Mouse (Mus musculus) lung, adult 2 months (tissue): ENCODE results near the gene Ceacam20. TPM values are rescaled to one million over a fixed set of nuclear protein-coding genes. Genes with fewer than 3 reads are reported as not detected.
"Not testable (repeated sequence)": the region's sequence is repeated elsewhere in the genome, so short reads cannot be mapped to it uniquely, and the experiment has no call there.

Experiments used
- DNase-seq: peaks from one replicate; pipeline ENCODE4 v3.0.0; 2022
- H3K4me1 ChIP-seq: fragments of 200-500 bp; 2 replicates; pipeline ENCODE4 v1.6.1; 2011; ENCODE audit warnings: low read length; ENCODE audit not compliant: control insufficient read depth, insufficient read depth
- H3K4me3 ChIP-seq: fragments of 200-500 bp; replicated peaks from 2 replicates; pipeline ENCODE3; 2011; ENCODE audit warnings: low read depth, mild to moderate bottlenecking, control low read depth, low read length; ENCODE audit errors: extremely low read depth
- CTCF ChIP-seq: fragments of 200-500 bp; IDR thresholded peaks from 2 replicates; pipeline ENCODE4 v1.5.1; 2011; ENCODE audit warnings: mild to moderate bottlenecking, low read length, control low read depth; ENCODE audit not compliant: insufficient read depth
- POLR2A ChIP-seq: fragments of 200-500 bp; IDR thresholded peaks from 2 replicates; pipeline ENCODE4 v1.6.1; 2011; ENCODE audit warnings: low read depth, mild to moderate bottlenecking, control low read depth, low read length, borderline replicate concordance; ENCODE audit errors: extremely low read depth
- WGBS: fragments of 180-500 bp; shearing (Covaris S2); methylation state at CpG from one replicate; pipeline ENCODE4 v1.1.7; 2018; 5-methylcytosine and 5-hydroxymethylcytosine counted together
- polyA plus RNA-seq: library from polyadenylated mRNA; depleted of rRNA; stranded (reverse); fragments of >200 nt; gene quantifications from 2 replicates; pipeline ENCODE4 v1.2.3, GENCODE M21; 2012; rRNA removed

Ceacam20 gene
- polyA plus RNA-seq, 1 experiment: 0.06 TPM

- 63% methylated on average over 3 of the region's 3 CpGs for WGBS
- no peak for DNase-seq
- H3K4me3 ChIP-seq: no peak overlapping the region
- H3K4me1 ChIP-seq: no peaks in the 10 kb centered on the region
- TF ChIP-seq CTCF (no peak), POLR2A (no peak)
These were observed 3.9 kb downstream of the Ceacam20 start for GRCm38 (mm10) chr7:19969106-19969505.

DNA sequence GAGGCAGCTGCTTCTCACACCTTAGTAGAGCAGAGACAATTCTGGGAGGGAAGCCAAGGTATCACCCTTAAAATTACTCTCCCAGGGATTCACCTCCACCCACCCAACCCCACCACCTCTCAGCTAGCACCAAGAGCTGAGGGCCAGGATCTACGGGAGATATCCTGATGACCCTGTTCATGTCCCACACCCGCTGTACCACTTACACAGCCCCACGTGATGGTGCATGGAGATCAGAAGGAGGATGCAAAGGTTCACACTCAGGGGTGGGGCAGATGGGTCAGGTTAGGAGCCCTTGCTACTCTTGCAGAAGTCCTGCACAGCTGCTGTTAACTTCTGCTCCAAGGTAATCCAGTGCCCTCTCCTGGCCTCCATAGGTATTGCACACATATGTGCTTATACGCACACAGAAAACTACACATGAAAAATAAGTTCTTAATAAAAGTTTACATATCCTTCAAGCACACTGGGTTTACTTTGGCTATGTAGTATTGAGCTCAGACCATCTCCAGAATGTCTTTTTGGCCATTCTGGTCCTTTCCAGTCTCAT, 4.4 kb downstream of the Ceacam20 start:
- H3K4me1 ChIP-seq: no peaks in the 10 kb centered on the region
- TF ChIP-seq CTCF (no peak), POLR2A (no peak)
- WGBS: 90% methylated on average over 4 of the region's 4 CpGs
- no peak overlapping the region for H3K4me3 ChIP-seq
- DNase-seq: no peak

DNA sequence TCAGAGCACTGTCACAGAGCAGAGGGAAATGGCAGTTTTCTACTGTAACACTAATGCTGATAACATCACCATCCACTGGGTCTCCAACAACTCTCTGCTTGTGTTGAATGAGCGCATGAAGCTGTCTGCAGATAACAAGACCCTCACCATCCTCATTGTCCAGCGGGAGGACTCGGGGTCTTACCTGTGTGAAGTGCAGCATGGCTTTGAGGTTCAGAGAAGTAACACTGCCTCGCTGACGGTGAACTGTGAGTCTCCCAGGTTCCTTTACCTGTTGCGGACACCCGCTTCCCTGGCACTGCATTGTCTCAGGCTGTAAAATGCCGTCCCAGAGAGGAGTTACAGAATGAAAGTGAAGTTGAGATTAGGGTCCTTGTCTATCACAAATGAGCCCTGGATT, 5.0 kb downstream of the Ceacam20 start:
- 89% methylated on average over 8 of the region's 8 CpGs for WGBS
- no peak for DNase-seq
- no peak overlapping the region for H3K4me3 ChIP-seq
- H3K4me1 ChIP-seq: no peaks in the 10 kb centered on the region
- TF ChIP-seq CTCF (no peak), POLR2A (no peak)

DNA sequence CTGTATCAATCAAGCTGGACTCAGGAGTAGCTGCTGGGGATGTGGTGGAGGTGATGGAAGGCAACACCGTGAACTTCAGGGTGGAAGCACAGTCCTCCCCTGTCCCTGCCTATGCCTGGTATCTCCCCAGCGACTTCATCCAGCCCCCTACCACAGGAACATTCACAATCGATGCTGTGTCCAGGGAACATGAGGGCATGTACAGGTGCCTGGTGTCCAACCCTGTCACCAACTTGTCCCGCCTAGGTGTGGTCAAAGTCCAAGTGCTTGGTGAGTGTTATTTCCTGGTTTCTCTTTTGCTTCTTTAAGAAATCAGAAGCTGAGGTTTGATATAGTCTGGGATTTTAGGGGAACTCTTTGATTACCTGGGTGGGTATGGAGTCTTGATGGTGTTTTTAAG, 6.3 kb downstream of the Ceacam20 start:
- H3K4me1 ChIP-seq: no peaks in the 10 kb centered on the region
- H3K4me3 ChIP-seq: no peak overlapping the region
- DNase-seq: no peak
- WGBS: 86% methylated on average over 4 of the region's 4 CpGs
- TF ChIP-seq CTCF (no peak), POLR2A (no peak)

DNA sequence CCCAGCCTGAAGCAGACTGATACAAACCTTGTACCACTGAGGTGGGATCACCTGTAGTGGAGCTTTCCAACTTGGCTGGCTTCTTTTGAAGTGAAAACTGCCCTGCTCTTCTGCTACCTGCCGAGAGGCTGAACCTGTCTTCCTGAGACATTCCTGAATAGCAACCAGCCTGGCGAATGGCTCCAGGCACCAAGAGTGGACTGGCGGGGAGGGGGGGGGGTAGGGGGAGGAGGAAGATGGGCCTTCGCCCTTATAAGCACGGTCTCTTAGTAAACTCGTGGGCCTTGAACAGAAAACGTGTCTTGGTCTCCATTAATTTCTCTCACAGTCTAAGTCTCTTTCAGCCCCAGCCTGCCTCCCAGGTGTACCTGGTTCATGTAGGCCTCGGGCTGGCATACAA, 26.0 kb downstream of the Ceacam20 start, which contains the start of gene Nlrp9b:
Gene Nlrp9b (plus strand): TSS at position 301 of the 400 bp plus-strand sequence.
- not testable (repeated sequence) for DNase-seq

DNA sequence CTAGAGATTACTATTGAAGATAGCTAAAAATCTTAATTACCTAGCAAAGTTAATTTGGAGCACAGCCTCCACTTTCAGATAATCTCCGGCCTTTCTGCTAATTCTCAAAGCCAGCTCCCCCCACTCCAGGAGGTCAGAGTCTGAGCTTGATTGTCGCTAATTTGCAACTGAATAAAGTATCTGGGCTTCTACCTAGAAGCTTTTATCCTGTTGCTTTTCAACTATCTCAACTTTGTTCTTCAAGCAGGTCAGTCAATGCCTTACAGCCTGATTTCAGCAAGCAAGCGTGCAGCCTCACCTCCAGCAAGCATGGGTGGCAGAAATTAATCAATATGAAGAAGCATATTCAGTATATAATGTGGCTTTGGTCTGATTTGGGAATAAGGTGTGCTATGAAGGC, 31.5 kb downstream of the Ceacam20 start:
- H3K4me1 ChIP-seq, H3K4me3 ChIP-seq, DNase-seq: not testable (repeated sequence)
- WGBS: 63% methylated on average over 3 of the region's 3 CpGs

More for the DNA sequence above, 26.0 kb downstream of the Ceacam20 start, which contains the start of gene Nlrp9b:
- H3K4me3 ChIP-seq, H3K4me1 ChIP-seq: not testable (repeated sequence)
- WGBS: 52% methylated on average over 8 of the region's 8 CpGs

GRCm38 (mm10) chr7:20009987-20010386, 44.8 kb downstream of the Ceacam20 start:
- Histone ChIP-seq H3K4me3 (no peak overlapping the region), H3K4me1 (no peaks in the 10 kb centered on the region)
- whole genome bisulfite sequencing: 71% methylated on average over 2 of the region's 2 CpGs
- TF ChIP-seq POLR2A (no peak), CTCF (no peak)
- DNase-seq: no peak

Other genes with a start within 250 kb of the Ceacam20 start
- 46.0 and 51.3 TPM in 2 replicates for gene Tomm40, start 250.0 kb upstream of the Ceacam20 start, polyA plus RNA-seq
- gene Nectin2, start 214.9 kb upstream of the Ceacam20 start, polyA plus RNA-seq: 70.9 and 74.7 TPM in 2 replicates
- 769 and 829 TPM in 2 replicates for gene Bcam, start 194.4 kb upstream of the Ceacam20 start, polyA plus RNA-seq
- gene Cblc, start 168.6 kb upstream of the Ceacam20 start, polyA plus RNA-seq: 16.1 and 21.9 TPM in 2 replicates
- 38.7 and 71.2 TPM in 2 replicates for gene Bcl3, start 142.6 kb upstream of the Ceacam20 start, polyA plus RNA-seq
- gene Gm19345, start 113.4 kb upstream of the Ceacam20 start, polyA plus RNA-seq: 0.52 TPM in 1 of 2 replicates, not detected in the other
- 0.90 and 2.5 TPM in 2 replicates for gene Ceacam16, start 104.1 kb upstream of the Ceacam20 start, polyA plus RNA-seq
- gene Ceacam19, start 77.4 kb upstream of the Ceacam20 start, polyA plus RNA-seq: 2.0 TPM in 1 of 2 replicates, not detected in the other
- 23.7 and 24.7 TPM in 2 replicates for gene Pvr, start 44.3 kb upstream of the Ceacam20 start, polyA plus RNA-seq
- 1.2 and 1.9 TPM in 2 replicates for gene Igsf23, start 14.7 kb upstream of the Ceacam20 start, polyA plus RNA-seq
- not detected in 2 replicates for gene Nlrp9b, start 26.1 kb downstream of the Ceacam20 start, polyA plus RNA-seq
- gene Vmn1r91, start 134.3 kb downstream of the Ceacam20 start, polyA plus RNA-seq: not detected in 2 replicates
- gene Gm16442, start 157.2 kb downstream of the Ceacam20 start, polyA plus RNA-seq: not detected in 2 replicates
- not detected in 2 replicates for gene Vmn1r93, start 173.7 kb downstream of the Ceacam20 start, polyA plus RNA-seq
- not detected in 2 replicates for gene Vmn1r94, start 203.0 kb downstream of the Ceacam20 start, polyA plus RNA-seq
- not detected in 2 replicates for gene Vmn1r95, start 228.3 kb downstream of the Ceacam20 start, polyA plus RNA-seq
- gene Gm6164, start 240.2 kb downstream of the Ceacam20 start, polyA plus RNA-seq: not detected in 2 replicates